Mouse (Mus musculus) myocyte (in vitro differentiated cells): ENCODE measurements around the gene Tor3a. TPM values are rescaled to one million over a fixed set of nuclear protein-coding genes. Genes with fewer than 3 reads are reported as not detected.

Experiments
- H3K27me3 ChIP-seq: one replicate; pipeline ENCODE4 v1.6.1; 2011; ENCODE audit not compliant: control insufficient read depth, insufficient read depth, insufficient read length
- H3K36me3 ChIP-seq: one replicate; pipeline ENCODE4 v1.6.1; 2011; ENCODE audit not compliant: control insufficient read depth, insufficient read depth
- H3K4me2 ChIP-seq: one replicate; pipeline ENCODE4 v1.6.1; 2011; ENCODE audit warnings: low read depth, control low read depth
- H3K4me3 ChIP-seq: one replicate; pipeline ENCODE4 v1.5.1; 2011; ENCODE audit warnings: mild to moderate bottlenecking, control low read depth, moderate library complexity
- H3K79me2 ChIP-seq: one replicate; pipeline ENCODE4 v1.6.1; 2011; ENCODE audit not compliant: control insufficient read depth, insufficient read depth
- H3ac ChIP-seq: one replicate; pipeline ENCODE4 v1.6.1; 2011; ENCODE audit not compliant: control insufficient read depth, insufficient read length
- CEBPB ChIP-seq: IDR thresholded peaks from 2 replicates; pipeline ENCODE4 v1.6.1; 2011; ENCODE audit warnings: mild to moderate bottlenecking, moderate library complexity; ENCODE audit not compliant: poor library complexity, insufficient read depth, severe bottlenecking
- E2F4 ChIP-seq: IDR thresholded peaks from one replicate; pipeline ENCODE4 v1.6.1; 2011; ENCODE audit warnings: mild to moderate bottlenecking, control low read depth, moderate library complexity; ENCODE audit not compliant: insufficient read depth
- MAX ChIP-seq: IDR thresholded peaks from one replicate; pipeline ENCODE4 v1.6.1; 2011; ENCODE audit warnings: low read depth, mild to moderate bottlenecking, control low read depth
- MYOD1 ChIP-seq, 3 experiments: IDR thresholded peaks; one replicate each; pipeline ENCODE4 v1.6.1; 2011; ENCODE audit warnings: control low read depth in 2 of 3, low read depth in 2 of 3, mild to moderate bottlenecking in 2 of 3, moderate library complexity in 1 of 3; ENCODE audit not compliant: insufficient read length in 2 of 3, control insufficient read depth in 1 of 3
- MYOG ChIP-seq, 3 experiments: IDR thresholded peaks; one replicate each; pipeline ENCODE4 v1.6.1; 2011; ENCODE audit warnings: control low read depth in 2 of 3, low read depth in 2 of 3, mild to moderate bottlenecking in 2 of 3; ENCODE audit not compliant: insufficient read length in 2 of 3, control insufficient read depth in 1 of 3, insufficient read depth in 1 of 3
- POLR2A ChIP-seq: IDR thresholded peaks from one replicate; pipeline ENCODE4 v1.6.1; 2011; ENCODE audit warnings: low read depth, mild to moderate bottlenecking, control low read depth, moderate library complexity; ENCODE audit not compliant: insufficient read length
- POLR2AphosphoS2 ChIP-seq: IDR thresholded peaks from one replicate; pipeline ENCODE4 v1.6.1; 2011; ENCODE audit warnings: low read depth, control low read depth; ENCODE audit not compliant: insufficient read length
- REST ChIP-seq: IDR thresholded peaks from one replicate; pipeline ENCODE4 v1.6.1; 2011; ENCODE audit warnings: mild to moderate bottlenecking, control low read depth, moderate library complexity; ENCODE audit not compliant: insufficient read depth, insufficient read length
- SRF ChIP-seq: IDR thresholded peaks from one replicate; pipeline ENCODE4 v1.6.1; 2011; ENCODE audit warnings: low read depth; ENCODE audit not compliant: control insufficient read depth, insufficient read length
- TCF12 ChIP-seq: IDR thresholded peaks from one replicate; pipeline ENCODE4 v1.6.1; 2011; ENCODE audit warnings: mild to moderate bottlenecking, control low read depth; ENCODE audit not compliant: poor library complexity, insufficient read depth, severe bottlenecking
- TCF3 ChIP-seq: IDR thresholded peaks from one replicate; pipeline ENCODE4 v1.6.1; 2011; ENCODE audit warnings: low read depth, control low read depth; ENCODE audit not compliant: insufficient read length
- USF1 ChIP-seq: IDR thresholded peaks from one replicate; pipeline ENCODE4 v1.6.1; 2011; ENCODE audit warnings: low read depth, mild to moderate bottlenecking, control low read depth, moderate library complexity
- polyA plus RNA-seq: library from polyadenylated mRNA; unstranded; fragments of >200 nt; fragmentation: generic; extraction: Trizol; gene quantifications from one replicate; pipeline ENCODE4 v1.2.1, GENCODE M21; 2012; ENCODE audit warnings: missing spikeins

The Tor3a gene
- polyA plus RNA-seq, 1 experiment: 45.9 TPM

DNA sequence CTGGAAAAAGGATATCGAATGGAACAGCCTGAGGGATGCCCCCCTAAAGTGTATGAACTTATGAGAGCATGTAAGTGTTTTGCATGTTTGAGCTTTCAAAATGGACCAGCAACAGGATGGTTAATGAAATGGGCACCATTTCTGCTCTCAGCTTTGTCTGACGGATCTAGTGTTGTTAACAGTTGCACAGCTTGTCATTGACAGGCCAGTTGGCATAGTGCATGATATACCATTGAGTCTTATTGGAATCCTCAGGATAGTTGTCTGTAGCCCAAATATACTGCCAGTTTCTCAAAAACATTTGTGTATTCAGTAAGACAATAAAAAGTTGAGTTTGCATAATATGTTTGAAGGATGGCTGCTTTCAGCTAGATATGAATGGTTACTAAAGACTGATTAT, 39.0 kb downstream of the Tor3a start:
- TF ChIP-seq USF1 (no peak), TCF3 (no peak)
- Histone ChIP-seq H3K79me2 (peaks cover 2% of the 10 kb centered on the region), H3K27me3 (no peaks in the 10 kb centered on the region), H3ac (no peak overlapping the region), H3K36me3 (peaks cover 48% of the 10 kb centered on the region), H3K4me3 (no peak overlapping the region), H3K4me2 (no peak overlapping the region)

DNA sequence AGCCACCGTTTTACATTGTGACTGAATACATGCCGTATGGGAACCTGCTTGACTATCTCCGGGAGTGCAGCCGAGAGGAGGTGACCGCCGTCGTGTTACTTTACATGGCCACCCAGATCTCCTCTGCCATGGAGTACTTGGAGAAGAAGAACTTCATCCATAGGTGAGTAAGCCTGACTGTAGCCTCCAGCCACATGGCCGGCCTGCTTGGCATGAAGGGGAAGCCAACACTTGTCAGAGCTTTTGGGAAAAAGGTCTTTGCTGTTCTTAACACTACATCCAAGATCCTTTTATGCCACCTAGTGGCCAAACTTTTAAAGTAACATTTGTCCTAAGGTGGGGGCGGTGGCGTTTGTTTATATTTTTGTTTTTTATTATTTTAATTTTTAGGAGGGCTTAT, 41.1 kb downstream of the Tor3a start:
- peaks cover 52% of the 10 kb centered on the region for H3K36me3 ChIP-seq
- no peaks in the 10 kb centered on the region for H3K27me3 ChIP-seq
- no peak overlapping the region for H3K4me2 ChIP-seq
- TF ChIP-seq REST (no peak), SRF (no peak), E2F4 (no peak), CEBPB (no peak), MAX (no peak), USF1 (no peak)
- H3K79me2 ChIP-seq: peaks cover 7% of the 10 kb centered on the region
- no peak overlapping the region for H3K4me3 ChIP-seq
- no peak overlapping the region for H3ac ChIP-seq

- peaks cover 50% of the 10 kb centered on the region for H3K36me3 ChIP-seq
- H3K4me2 ChIP-seq: no peak overlapping the region
- no peak overlapping the region for H3ac ChIP-seq
- no peaks in the 10 kb centered on the region for H3K27me3 ChIP-seq
- peaks cover 5% of the 10 kb centered on the region for H3K79me2 ChIP-seq
- TF ChIP-seq USF1: no peak
- TF ChIP-seq E2F4: no peak
- no peak for TF ChIP-seq POLR2AphosphoS2
- no peak for TF ChIP-seq REST
- no peak for TF ChIP-seq MYOG (IDR thresholded peaks at IDR 0.05; ENCODE audit: control insufficient read depth in 1 of 3, insufficient read depth in 1 of 3, insufficient read length in 2 of 3, low read depth in 2 of 3)
- TF ChIP-seq MAX: no peak
- TF ChIP-seq TCF12: no peak
- no peak for TF ChIP-seq POLR2A
- TF ChIP-seq TCF3: no peak
- TF ChIP-seq CEBPB: no peak
- no peak for TF ChIP-seq SRF
- no peak for TF ChIP-seq MYOD1 (IDR thresholded peaks at IDR 0.05; ENCODE audit: control insufficient read depth in 1 of 3, insufficient read length in 2 of 3, low read depth in 2 of 3)
- no peak overlapping the region for H3K4me3 ChIP-seq
Measured at GRCm38 (mm10) chr1:156630965-156631364, 43.2 kb downstream of the Tor3a start.

GRCm38 (mm10) chr1:156629984-156630383, 44.2 kb downstream of the Tor3a start:
- H3K4me2 ChIP-seq: no peak overlapping the region
- no peak overlapping the region for H3K4me3 ChIP-seq
- H3K27me3 ChIP-seq: no peaks in the 10 kb centered on the region
- no peak overlapping the region for H3ac ChIP-seq
- peaks cover 7% of the 10 kb centered on the region for H3K79me2 ChIP-seq
- TF ChIP-seq CEBPB (no peak), MAX (no peak), MYOG (IDR thresholded peaks at IDR 0.05; ENCODE audit: control insufficient read depth in 1 of 3, insufficient read depth in 1 of 3, insufficient read length in 2 of 3, low read depth in 2 of 3) (no peak), TCF3 (no peak), SRF (no peak), POLR2AphosphoS2 (no peak)
- H3K36me3 ChIP-seq: peaks cover 51% of the 10 kb centered on the region

DNA sequence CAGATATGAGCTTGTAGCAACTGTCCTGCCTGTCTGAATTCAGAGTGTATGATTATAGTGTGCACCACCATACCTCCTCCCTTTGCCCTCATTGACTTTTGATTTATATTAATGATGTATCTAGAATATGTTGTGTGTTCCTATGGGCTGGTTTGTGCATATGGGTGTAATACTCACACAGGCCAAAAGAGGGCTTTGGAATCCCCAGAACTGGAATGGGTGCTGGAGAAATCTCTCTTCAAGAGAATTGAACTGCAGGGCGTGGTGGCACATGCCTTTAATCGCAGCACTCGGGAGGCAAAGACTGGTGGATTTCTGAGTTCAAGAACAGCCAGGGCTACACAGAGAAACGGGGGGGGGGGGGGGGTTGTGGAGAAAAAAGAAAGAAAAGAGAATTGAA, 47.4 kb downstream of the Tor3a start:
- Histone ChIP-seq H3ac (no peak overlapping the region), H3K27me3 (no peaks in the 10 kb centered on the region), H3K36me3 (peaks cover 40% of the 10 kb centered on the region), H3K4me3 (no peak overlapping the region), H3K4me2 (no peak overlapping the region), H3K79me2 (peaks cover 11% of the 10 kb centered on the region)
- TF ChIP-seq MYOG (IDR thresholded peaks at IDR 0.05; ENCODE audit: control insufficient read depth in 1 of 3, insufficient read depth in 1 of 3, insufficient read length in 2 of 3, low read depth in 2 of 3) (no peak), TCF3 (no peak), USF1 (no peak), MYOD1 (IDR thresholded peaks at IDR 0.05; ENCODE audit: control insufficient read depth in 1 of 3, insufficient read length in 2 of 3, low read depth in 2 of 3) (no peak), SRF (no peak), POLR2AphosphoS2 (no peak), E2F4 (no peak), POLR2A (no peak), CEBPB (no peak), TCF12 (no peak), REST (no peak), MAX (no peak)
